Mouse (Mus musculus) heart, embryonic 14.5 days (tissue): ENCODE data around the gene Hacd4. TPM values are rescaled to one million over a fixed set of nuclear protein-coding genes. Genes with fewer than 3 reads are reported as not detected.
"Not testable (repeated sequence)": the region's sequence is repeated elsewhere in the genome, so short reads cannot be mapped to it uniquely, and the experiment has no call there.

Experiments used
- ATAC-seq: fragments of 200-750 bp; cut with Nextera tagmentation; 2 replicates; pipeline ENCODE4 v1.8.0; 2017; ENCODE audit warnings: low read depth, moderate TSS enrichment; ENCODE audit not compliant: insufficient number of reproducible peaks, insufficient read depth, low FRiP score
- H3K27ac ChIP-seq, 2 experiments: fragments of 200-500 bp in 1 of 2; fragments of 300-500 bp in 1 of 2; sonication (generic) in 1 of 2; replicated peaks in 1 of 2; 2 replicates each; pipeline ENCODE4 v1.5.1; 2012 to 2014; ENCODE audit warnings: low read depth in 2 of 2, low read length in 2 of 2, control low read depth in 1 of 2, mild to moderate bottlenecking in 1 of 2, mixed read lengths in 1 of 2; ENCODE audit not compliant: control insufficient read depth in 1 of 2, insufficient read depth in 1 of 2
- H3K27me3 ChIP-seq: fragments of 300-500 bp; sonication (generic); 2 replicates; pipeline ENCODE4 v1.6.1; 2014; ENCODE audit warnings: mild to moderate bottlenecking, low read length, control low read depth; ENCODE audit not compliant: control insufficient read depth, insufficient read depth
- H3K36me3 ChIP-seq: fragments of 300-500 bp; sonication (generic); 2 replicates; pipeline ENCODE4 v1.6.1; 2014; ENCODE audit warnings: mild to moderate bottlenecking, control low read depth, low read length, mixed read lengths; ENCODE audit not compliant: control insufficient read depth, insufficient read depth
- H3K4me1 ChIP-seq, 2 experiments: fragments of 200-500 bp in 1 of 2; fragments of 300-500 bp in 1 of 2; sonication (generic) in 1 of 2; 2 replicates each; pipeline ENCODE4 v1.6.1; 2012 to 2014; ENCODE audit warnings: low read length in 2 of 2, control low read depth in 1 of 2, mixed read lengths in 1 of 2; ENCODE audit not compliant: control insufficient read depth in 2 of 2, insufficient read depth in 2 of 2
- H3K4me2 ChIP-seq: fragments of 300-500 bp; sonication (generic); 2 replicates; pipeline ENCODE4 v1.6.1; 2014; ENCODE audit warnings: mild to moderate bottlenecking, low read length
- H3K4me3 ChIP-seq, 2 experiments: fragments of 200-500 bp in 1 of 2; fragments of 300-500 bp in 1 of 2; sonication (generic) in 1 of 2; 2 replicates each; pipeline ENCODE4 v1.5.1; 2012 to 2014; ENCODE audit warnings: low read length in 2 of 2, mild to moderate bottlenecking in 2 of 2, control low read depth in 1 of 2, low read depth in 1 of 2, moderate library complexity in 1 of 2; ENCODE audit not compliant: control insufficient read depth in 1 of 2, insufficient read depth in 1 of 2
- H3K9ac ChIP-seq: fragments of 300-500 bp; sonication (generic); 2 replicates; pipeline ENCODE4 v1.6.1; 2014; ENCODE audit warnings: mild to moderate bottlenecking, low read length
- H3K9me3 ChIP-seq: fragments of 300-500 bp; sonication (generic); 2 replicates; pipeline ENCODE4 v1.6.1; 2016; ENCODE audit warnings: low read length, control low read depth; ENCODE audit not compliant: control insufficient read depth
- WGBS: fragments of 180-500 bp; shearing (Covaris S2); extraction: QIAGEN DNeasy Blood & Tissue Kit; methylation state at CpG from one replicate; pipeline ENCODE4 v1.1.7; 2014; 5-methylcytosine and 5-hydroxymethylcytosine counted together
- polyA plus RNA-seq: library from polyadenylated mRNA; unstranded; fragments of >200 nt; fragmentation: Nextera tagmentation; extraction: Ambion mirVana; gene quantifications from 2 replicates; pipeline ENCODE4 v1.2.1, GENCODE M21; 2014

The Hacd4 gene
- polyA plus RNA-seq, 1 experiment from 2014 or later, result 12.3 TPM

- H3K9ac ChIP-seq, H3K4me1 ChIP-seq, ATAC-seq, H3K4me3 ChIP-seq, H3K9me3 ChIP-seq, H3K27me3 ChIP-seq, H3K27ac ChIP-seq, H3K36me3 ChIP-seq, H3K4me2 ChIP-seq: not testable (repeated sequence)
- 94% methylated on average over 1 of the region's 1 CpGs for WGBS
Observed at GRCm38 (mm10) chr4:88390596-88390995, 48.1 kb downstream of the Hacd4 start.

GRCm38 (mm10) chr4:88390036-88390435 is 48.7 kb downstream of the Hacd4 start:
- H3K4me3 ChIP-seq, result no peak overlapping the region
- peaks cover 0 to 7% of the 10 kb centered on the region in 2 experiments; a peak in 1 of 4 replicates for H3K4me1 ChIP-seq
- WGBS, result 60% methylated on average over 1 of the region's 1 CpGs
- no peak overlapping the region for H3K9ac ChIP-seq
- no peak for ATAC-seq
- no peak overlapping the region for H3K27ac ChIP-seq
- H3K4me2 ChIP-seq, result no peak overlapping the region
- H3K27me3 ChIP-seq, result no peaks in the 10 kb centered on the region
- H3K9me3 ChIP-seq, result no peaks in the 10 kb centered on the region
- H3K36me3 ChIP-seq, result no peaks in the 10 kb centered on the region

- Histone ChIP-seq H3K9ac (no peak overlapping the region), H3K4me2 (no peak overlapping the region), H3K27ac (no peak overlapping the region), H3K9me3 (no peaks in the 10 kb centered on the region), H3K27me3 (no peaks in the 10 kb centered on the region), H3K4me1 (no peaks in the 10 kb centered on the region), H3K36me3 (no peaks in the 10 kb centered on the region), H3K4me3 (no peak overlapping the region)
- WGBS, result 82% methylated on average over 18 of the region's 18 CpGs
- no peak for ATAC-seq
Observed at GRCm38 (mm10) chr4:88372293-88373224, 66.2 kb downstream of the Hacd4 start.

- Histone ChIP-seq H3K36me3 (no peaks in the 10 kb centered on the region), H3K9ac (no peak overlapping the region), H3K27ac (no peak overlapping the region), H3K9me3 (no peaks in the 10 kb centered on the region), H3K4me3 (no peak overlapping the region), H3K4me1 (no peaks in the 10 kb centered on the region), H3K4me2 (no peak overlapping the region), H3K27me3 (no peaks in the 10 kb centered on the region)
- no peak for ATAC-seq
- WGBS, result 94% methylated on average over 8 of the region's 8 CpGs
Observed at GRCm38 (mm10) chr4:88370819-88371218, 67.9 kb downstream of the Hacd4 start.

GRCm38 (mm10) chr4:88369951-88370350 is 68.8 kb downstream of the Hacd4 start:
- 87% methylated on average over 6 of the region's 6 CpGs for WGBS
- H3K4me2 ChIP-seq, result no peak overlapping the region
- H3K36me3 ChIP-seq, result no peaks in the 10 kb centered on the region
- H3K4me1 ChIP-seq, result no peaks in the 10 kb centered on the region
- no peak overlapping the region for H3K9ac ChIP-seq
- no peak overlapping the region for H3K4me3 ChIP-seq
- no peaks in the 10 kb centered on the region for H3K9me3 ChIP-seq
- no peaks in the 10 kb centered on the region for H3K27me3 ChIP-seq
- H3K27ac ChIP-seq, result no peak overlapping the region
- no peak for ATAC-seq

GRCm38 (mm10) chr4:88357431-88357830 is 81.3 kb downstream of the Hacd4 start:
- WGBS, result 49% methylated on average over 3 of the region's 3 CpGs
- H3K36me3 ChIP-seq, result no peaks in the 10 kb centered on the region

GRCm38 (mm10) chr4:88356652-88357051 is 82.1 kb downstream of the Hacd4 start:
- H3K9ac ChIP-seq, result no peak overlapping the region
- H3K4me3 ChIP-seq, result no peak overlapping the region
- no peak overlapping the region for H3K4me2 ChIP-seq
- no peaks in the 10 kb centered on the region for H3K9me3 ChIP-seq
- ATAC-seq, result no peak
- no peaks in the 10 kb centered on the region for H3K27me3 ChIP-seq
- H3K36me3 ChIP-seq, result no peaks in the 10 kb centered on the region
- 71% methylated on average over 2 of the region's 2 CpGs for WGBS
- H3K4me1 ChIP-seq, result no peaks in the 10 kb centered on the region
- H3K27ac ChIP-seq, result no peak overlapping the region

More at GRCm38 (mm10) chr4:88357431-88357830, 81.3 kb downstream of the Hacd4 start:
- no peak overlapping the region for H3K4me2 ChIP-seq
- H3K27me3 ChIP-seq, result no peaks in the 10 kb centered on the region
- ATAC-seq, result no peak
- no peak overlapping the region for H3K9ac ChIP-seq
- no peak overlapping the region for H3K27ac ChIP-seq
- H3K9me3 ChIP-seq, result no peaks in the 10 kb centered on the region
- no peaks in the 10 kb centered on the region for H3K4me1 ChIP-seq
- H3K4me3 ChIP-seq, result no peak overlapping the region
